ENCODE assay signal across 8 mouse cellular contexts in the genomic region with DNA sequence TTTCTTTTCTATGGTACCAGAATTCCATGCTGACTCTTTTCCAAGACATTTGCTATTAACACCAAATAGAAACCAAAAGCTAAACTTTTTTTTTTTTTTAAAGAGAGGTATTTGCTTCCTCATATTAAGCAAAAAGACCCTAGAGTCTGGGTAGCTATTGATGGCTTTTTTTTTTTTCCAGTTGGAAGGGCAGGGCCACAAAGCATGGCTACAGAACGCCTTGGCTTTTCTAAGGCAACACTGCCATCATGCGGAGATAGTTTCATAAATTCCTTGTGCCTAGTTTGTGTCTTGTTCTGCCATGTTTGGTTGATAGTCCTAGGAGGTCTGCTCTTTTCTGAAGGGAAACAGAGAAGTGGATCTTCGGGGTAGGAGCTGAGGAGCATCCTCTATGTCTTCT.
DNase-seq lines count a peak whose midpoint lies in the region; ATAC-seq lines count a peak whose summit lies in the region.

No protein-coding gene starts in this region.

- H3K4me2 ChIP-seq in forebrain, embryonic 11.5 days (ENCODE audit: low read depth, low read length, severe bottlenecking), result peak overlapping the region; percentile 24; the same call in 1 of the 2 replicates
- peak overlapping the region; percentile 42 for H3K4me2 ChIP-seq in hindbrain, embryonic 16.5 days (ENCODE audit: low read length)
- peak overlapping the region; percentile 53 for H3K4me2 ChIP-seq in liver, embryonic 15.5 days

- H3K27me3 ChIP-seq in forebrain, embryonic 11.5 days (ENCODE audit: control insufficient read depth, insufficient read depth, low read length), result no peaks in the 10 kb centered on the region
- H3K27me3 ChIP-seq in hindbrain, embryonic 16.5 days (replicated peaks; ENCODE audit: control insufficient read depth, insufficient read depth, low read length), result no peaks in the 10 kb centered on the region
- H3K27me3 ChIP-seq in liver, embryonic 15.5 days, result no peaks in the 10 kb centered on the region

- DNase-seq in kidney, adult 11 months, result peak; percentile 82
- no peak for DNase-seq in kidney, postnatal 10 days
- peak; percentile 70 for DNase-seq in MEL-GATA-1-ER (ENCODE audit: extremely low read depth, low read depth)
- DNase-seq in forebrain, embryonic 11.5 days (ENCODE audit: low spot score), result peak; percentile 53
- DNase-seq in retina, embryonic 14.5 days (ENCODE audit: low spot score), result peak; percentile 74
- no peak for DNase-seq in left cerebral cortex, adult 11 months (ENCODE audit: low spot score)

- no peaks in the 10 kb centered on the region for H3K9me3 ChIP-seq in forebrain, embryonic 11.5 days (ENCODE audit: control insufficient read depth, low read length)
- peaks cover 2% of the 10 kb centered on the region; the same call in 1 of the 2 replicates for H3K9me3 ChIP-seq in hindbrain, embryonic 16.5 days (ENCODE audit: control insufficient read depth, low read length)
- no peaks in the 10 kb centered on the region for H3K9me3 ChIP-seq in liver, embryonic 15.5 days (replicated peaks)

- no peak overlapping the region for H3K9ac ChIP-seq in forebrain, embryonic 11.5 days (ENCODE audit: low read length)
- no peak overlapping the region for H3K9ac ChIP-seq in hindbrain, embryonic 16.5 days (ENCODE audit: low read depth, low read length)
- 0 out of 2 replicates have a peak overlapping the region, but pooled peaks have one; percentile 6 for H3K9ac ChIP-seq in liver, embryonic 15.5 days

- no peak for ATAC-seq in forebrain, embryonic 11.5 days (replicated peaks; ENCODE audit: low FRiP score)
- peak; percentile 82 for ATAC-seq in hindbrain, embryonic 16.5 days
- no peak for ATAC-seq in liver, embryonic 15.5 days (ENCODE audit: insufficient read depth)

- no peaks in the 10 kb centered on the region for H3K36me3 ChIP-seq in forebrain, embryonic 11.5 days (ENCODE audit: control insufficient read depth, insufficient read depth, low read length)
- H3K36me3 ChIP-seq in hindbrain, embryonic 16.5 days (ENCODE audit: control insufficient read depth, insufficient read depth, low read length), result no peaks in the 10 kb centered on the region
- H3K36me3 ChIP-seq in liver, embryonic 15.5 days (replicated peaks), result no peaks in the 10 kb centered on the region

- WGBS in forebrain, embryonic 11.5 days, result 45% methylated on average over 3 of the region's 3 CpGs
- 64% methylated on average over 3 of the region's 3 CpGs for WGBS in hindbrain, embryonic 16.5 days
- WGBS in liver, embryonic 15.5 days (ENCODE audit: insufficient replicate concordance), result 38% methylated on average over 3 of the region's 3 CpGs

- H3K4me3 ChIP-seq in forebrain, embryonic 11.5 days (ENCODE audit: low read depth, low read length), result peak overlapping the region; percentile 23; the same call in 1 of the 2 replicates
- H3K4me3 ChIP-seq in hindbrain, embryonic 16.5 days (ENCODE audit: low read length), result peak overlapping the region; percentile 35
- H3K4me3 ChIP-seq in liver, embryonic 15.5 days (replicated peaks), result peak overlapping the region; percentile 47

- H3K4me1 ChIP-seq in forebrain, embryonic 11.5 days (replicated peaks; ENCODE audit: control insufficient read depth, insufficient read depth, low read length), result no peaks in the 10 kb centered on the region
- no peaks in the 10 kb centered on the region for H3K4me1 ChIP-seq in hindbrain, embryonic 16.5 days (ENCODE audit: control insufficient read depth, insufficient read depth, low read depth, low read length)
- no peaks in the 10 kb centered on the region for H3K4me1 ChIP-seq in liver, embryonic 15.5 days (replicated peaks)

- H3K27ac ChIP-seq in forebrain, embryonic 11.5 days (ENCODE audit: low read depth, low read length), result no peak overlapping the region
- no peak overlapping the region for H3K27ac ChIP-seq in hindbrain, embryonic 16.5 days (ENCODE audit: low read depth, low read length)
- H3K27ac ChIP-seq in liver, embryonic 15.5 days (replicated peaks), result no peak overlapping the region

Comparison
In these comparisons a context has a peak if more than half of its experiments do, and no peak if none do; other contexts are left out.
1. DNase-seq: peak in kidney, adult 11 months (single experiment), MEL-GATA-1-ER (single experiment), forebrain, embryonic 11.5 days (single experiment) and retina, embryonic 14.5 days (single experiment); none in kidney, postnatal 10 days (single experiment) and left cerebral cortex, adult 11 months (single experiment).
2. Peak in every context shown above with its lines, with median percentiles within 50 percentile points of each other: H3K4me2 ChIP-seq and H3K4me3 ChIP-seq.